Mouse (Mus musculus): ENCODE data around the gene Matn1. TPM values are rescaled to one million over a fixed set of nuclear protein-coding genes. Genes with fewer than 3 reads are reported as not detected.

The Matn1 gene
- polyA plus RNA-seq, 1 experiment from 2014 or later: 0.29 TPM

DNA sequence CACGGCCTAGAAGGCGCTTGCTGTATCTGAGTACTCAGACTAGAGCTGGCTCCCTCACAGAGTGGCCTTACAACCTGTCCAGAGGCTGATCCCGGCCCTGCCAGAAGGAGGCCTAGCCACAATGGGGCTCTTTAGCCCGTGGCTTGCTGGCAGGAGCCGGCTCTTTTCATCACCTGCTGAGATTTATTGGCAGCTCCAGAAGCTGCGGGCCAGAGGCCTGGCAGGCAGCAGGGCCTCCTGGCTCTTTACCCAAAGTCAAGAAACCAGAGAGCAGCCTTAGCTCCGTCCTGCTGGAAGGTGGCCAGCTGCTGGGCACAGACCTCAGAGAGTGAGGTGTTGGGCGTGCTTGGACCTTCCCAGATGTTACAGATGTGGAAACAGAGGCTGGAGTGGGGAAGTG, 37.9 kb upstream of the Matn1 start:
- no peak overlapping the region for H3K4me2 ChIP-seq (ENCODE audit: low read length)
- H3K36me3 ChIP-seq (ENCODE audit: control insufficient read depth, insufficient read depth, low read length): no peaks in the 10 kb centered on the region
- H3K27ac ChIP-seq (ENCODE audit: low read length): no peak overlapping the region
- no peak overlapping the region for H3K4me3 ChIP-seq (ENCODE audit: low read depth, low read length)
- H3K27me3 ChIP-seq (ENCODE audit: control insufficient read depth, insufficient read depth, low read depth, low read length): no peaks in the 10 kb centered on the region
- 34% methylated on average over 8 of the region's 8 CpGs for WGBS
- H3K9me3 ChIP-seq (replicated peaks; ENCODE audit: control insufficient read depth, low read length, poor library complexity, severe bottlenecking): no peaks in the 10 kb centered on the region
- no peak for ATAC-seq
- no peak overlapping the region for H3K9ac ChIP-seq (ENCODE audit: low read depth, low read length)
- no peaks in the 10 kb centered on the region; the same call in 1 of the 2 replicates for H3K4me1 ChIP-seq (ENCODE audit: control insufficient read depth, insufficient read depth, low read length)

GRCm38 (mm10) chr4:130907200-130908069, 36.8 kb upstream of the Matn1 start:
- ATAC-seq: no peak
- Histone ChIP-seq H3K9ac (ENCODE audit: low read depth, low read length) (no peak overlapping the region), H3K4me1 (ENCODE audit: control insufficient read depth, insufficient read depth, low read length) (no peaks in the 10 kb centered on the region; the same call in 1 of the 2 replicates), H3K4me3 (ENCODE audit: low read depth, low read length) (no peak overlapping the region), H3K36me3 (ENCODE audit: control insufficient read depth, insufficient read depth, low read length) (no peaks in the 10 kb centered on the region), H3K27ac (ENCODE audit: low read length) (no peak overlapping the region), H3K27me3 (ENCODE audit: control insufficient read depth, insufficient read depth, low read depth, low read length) (no peaks in the 10 kb centered on the region), H3K9me3 (replicated peaks; ENCODE audit: control insufficient read depth, low read length, poor library complexity, severe bottlenecking) (no peaks in the 10 kb centered on the region), H3K4me2 (ENCODE audit: low read length) (no peak overlapping the region)
- 67% methylated on average over 19 of the region's 19 CpGs for WGBS

DNA sequence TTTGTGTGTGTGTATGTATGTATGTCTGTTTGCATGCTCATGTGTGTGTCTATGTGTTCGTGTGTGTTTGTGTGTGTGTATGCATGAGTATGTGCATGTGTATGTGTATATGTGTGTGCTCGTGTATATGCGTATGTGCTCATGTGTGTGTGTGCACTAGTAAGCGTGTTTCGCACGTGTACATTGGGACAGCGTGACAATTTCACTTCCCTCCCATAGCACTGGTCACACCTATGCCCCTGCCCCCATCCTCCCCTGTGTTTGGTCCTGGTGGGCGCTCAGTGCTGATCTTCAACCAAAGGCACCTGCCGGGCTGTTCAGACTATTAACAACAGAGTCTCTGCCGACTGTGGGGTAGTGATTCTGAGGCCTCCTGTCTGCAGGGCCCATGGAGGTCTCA, 36.1 kb upstream of the Matn1 start:
- Histone ChIP-seq H3K9ac (ENCODE audit: low read depth, low read length) (no peak overlapping the region), H3K4me3 (ENCODE audit: low read depth, low read length) (no peak overlapping the region), H3K36me3 (ENCODE audit: control insufficient read depth, insufficient read depth, low read length) (no peaks in the 10 kb centered on the region), H3K27me3 (ENCODE audit: control insufficient read depth, insufficient read depth, low read depth, low read length) (no peaks in the 10 kb centered on the region), H3K9me3 (replicated peaks; ENCODE audit: control insufficient read depth, low read length, poor library complexity, severe bottlenecking) (no peaks in the 10 kb centered on the region), H3K4me2 (ENCODE audit: low read length) (no peak overlapping the region), H3K27ac (ENCODE audit: low read length) (no peak overlapping the region), H3K4me1 (ENCODE audit: control insufficient read depth, insufficient read depth, low read length) (no peaks in the 10 kb centered on the region; the same call in 1 of the 2 replicates)
- ATAC-seq: no peak
- WGBS: 91% methylated on average over 10 of the region's 10 CpGs

GRCm38 (mm10) chr4:130909167-130909874, 34.9 kb upstream of the Matn1 start:
- H3K4me2 ChIP-seq (ENCODE audit: low read length): no peak overlapping the region
- WGBS: 56% methylated on average over 17 of the region's 17 CpGs
- H3K27ac ChIP-seq (ENCODE audit: low read length): no peak overlapping the region
- no peak for ATAC-seq
- H3K9me3 ChIP-seq (replicated peaks; ENCODE audit: control insufficient read depth, low read length, poor library complexity, severe bottlenecking): no peaks in the 10 kb centered on the region
- no peaks in the 10 kb centered on the region for H3K36me3 ChIP-seq (ENCODE audit: control insufficient read depth, insufficient read depth, low read length)
- no peaks in the 10 kb centered on the region; the same call in 1 of the 2 replicates for H3K4me1 ChIP-seq (ENCODE audit: control insufficient read depth, insufficient read depth, low read length)
- no peak overlapping the region for H3K9ac ChIP-seq (ENCODE audit: low read depth, low read length)
- no peak overlapping the region for H3K4me3 ChIP-seq (ENCODE audit: low read depth, low read length)
- no peaks in the 10 kb centered on the region for H3K27me3 ChIP-seq (ENCODE audit: control insufficient read depth, insufficient read depth, low read depth, low read length)

DNA sequence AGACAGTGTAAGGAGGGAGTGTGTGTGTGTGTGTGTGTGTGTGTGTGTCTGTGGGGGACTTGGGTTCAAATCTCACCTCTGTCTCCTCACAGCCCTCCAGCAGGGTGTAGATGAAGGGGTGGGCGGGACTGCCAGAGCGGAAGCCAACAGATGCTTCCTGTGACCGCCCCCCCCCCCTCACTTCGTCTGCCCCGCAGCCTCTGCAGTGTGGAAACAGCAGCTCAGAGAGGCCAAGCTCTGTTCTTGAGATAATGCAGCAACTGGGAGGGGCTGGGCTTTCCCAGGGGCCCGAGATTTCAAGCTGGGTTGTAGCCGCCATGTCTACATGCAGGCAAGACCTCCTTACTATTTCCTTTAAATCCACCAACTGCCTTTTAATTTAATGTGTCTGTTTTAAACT, 33.5 kb upstream of the Matn1 start:
- Histone ChIP-seq H3K4me2 (ENCODE audit: low read length) (no peak overlapping the region), H3K27ac (ENCODE audit: low read length) (no peak overlapping the region), H3K36me3 (ENCODE audit: control insufficient read depth, insufficient read depth, low read length) (no peaks in the 10 kb centered on the region), H3K4me1 (ENCODE audit: control insufficient read depth, insufficient read depth, low read length) (no peaks in the 10 kb centered on the region; the same call in 1 of the 2 replicates), H3K27me3 (ENCODE audit: control insufficient read depth, insufficient read depth, low read depth, low read length) (no peaks in the 10 kb centered on the region), H3K9me3 (replicated peaks; ENCODE audit: control insufficient read depth, low read length, poor library complexity, severe bottlenecking) (no peaks in the 10 kb centered on the region), H3K4me3 (ENCODE audit: low read depth, low read length) (no peak overlapping the region), H3K9ac (ENCODE audit: low read depth, low read length) (no peak overlapping the region)
- no peak for ATAC-seq
- 56% methylated on average over 7 of the region's 7 CpGs for WGBS

DNA sequence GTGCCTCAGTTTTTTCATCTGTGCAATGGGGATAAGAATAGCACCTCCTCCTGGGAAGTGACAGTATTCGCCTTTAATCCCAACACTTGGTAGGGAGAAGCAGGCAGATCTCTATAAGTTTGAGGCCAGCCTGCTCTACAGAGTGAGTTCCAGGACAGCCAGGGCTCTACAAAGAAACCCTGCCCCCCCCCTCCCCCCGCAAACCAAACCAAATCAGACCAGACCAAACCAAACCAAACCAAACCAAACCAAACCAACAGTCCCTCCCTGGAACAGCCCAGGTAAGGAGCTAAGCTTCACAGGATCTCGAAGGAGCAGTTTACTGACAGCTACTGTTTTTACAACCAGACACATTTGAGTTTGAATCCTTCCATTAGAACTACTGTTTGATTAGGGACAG, 31.6 kb upstream of the Matn1 start:
- ATAC-seq: no peak
- H3K27ac ChIP-seq (ENCODE audit: low read length): no peak overlapping the region
- no peak overlapping the region for H3K4me3 ChIP-seq (ENCODE audit: low read depth, low read length)
- no peaks in the 10 kb centered on the region for H3K9me3 ChIP-seq (replicated peaks; ENCODE audit: control insufficient read depth, low read length, poor library complexity, severe bottlenecking)
- no peaks in the 10 kb centered on the region; the same call in 1 of the 2 replicates for H3K4me1 ChIP-seq (ENCODE audit: control insufficient read depth, insufficient read depth, low read length)
- no peak overlapping the region for H3K9ac ChIP-seq (ENCODE audit: low read depth, low read length)
- H3K36me3 ChIP-seq (ENCODE audit: control insufficient read depth, insufficient read depth, low read length): no peaks in the 10 kb centered on the region
- no peaks in the 10 kb centered on the region for H3K27me3 ChIP-seq (ENCODE audit: control insufficient read depth, insufficient read depth, low read depth, low read length)
- H3K4me2 ChIP-seq (ENCODE audit: low read length): no peak overlapping the region
- 88% methylated on average over 3 of the region's 3 CpGs for WGBS

DNA sequence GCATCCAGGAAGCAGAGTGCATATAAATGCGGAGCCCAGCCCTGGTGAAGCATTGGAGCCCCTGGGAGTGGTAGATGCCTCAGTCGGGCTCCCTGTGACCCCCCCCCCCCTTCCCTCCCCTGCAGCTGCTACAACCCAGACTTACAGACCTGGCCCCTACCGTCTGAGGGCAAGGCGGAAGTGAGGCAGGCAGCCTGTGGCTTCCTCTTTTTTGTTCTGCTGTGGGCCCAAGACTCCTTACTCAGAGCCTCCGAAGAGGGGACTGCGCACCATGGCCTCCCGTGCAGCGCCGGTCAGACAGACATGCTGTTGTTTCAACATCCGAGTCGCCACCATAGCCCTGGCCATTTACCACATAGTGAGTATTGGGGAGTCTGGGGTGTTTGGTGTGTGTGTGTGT, 31.1 kb upstream of the Matn1 start, which contains the start of gene Laptm5:
Gene Laptm5 (plus strand): TSS at position 49 of the 400 bp plus-strand sequence.
- no peak within 1 kb of the TSS for H3K4me2 ChIP-seq (ENCODE audit: low read length)
- H3K4me3 ChIP-seq (ENCODE audit: low read depth, low read length): no peak within 1 kb of the TSS
- no peaks in the 10 kb centered on the region for H3K27me3 ChIP-seq (ENCODE audit: control insufficient read depth, insufficient read depth, low read depth, low read length)
- H3K36me3 ChIP-seq (ENCODE audit: control insufficient read depth, insufficient read depth, low read length): no peaks in the 10 kb centered on the region
- ATAC-seq: no peak
- no peak within 1 kb of the TSS for H3K9ac ChIP-seq (ENCODE audit: low read depth, low read length)
- 68% methylated on average over 11 of the region's 11 CpGs for WGBS
- no peaks in the 10 kb centered on the region; the same call in 1 of the 2 replicates for H3K4me1 ChIP-seq (ENCODE audit: control insufficient read depth, insufficient read depth, low read length)
- no peaks in the 10 kb centered on the region for H3K9me3 ChIP-seq (replicated peaks; ENCODE audit: control insufficient read depth, low read length, poor library complexity, severe bottlenecking)
- H3K27ac ChIP-seq (ENCODE audit: low read length): no peak within 1 kb of the TSS

GRCm38 (mm10) chr4:130913511-130913910, 30.7 kb upstream of the Matn1 start:
- Histone ChIP-seq H3K9ac (ENCODE audit: low read depth, low read length) (no peak overlapping the region), H3K9me3 (replicated peaks; ENCODE audit: control insufficient read depth, low read length, poor library complexity, severe bottlenecking) (no peaks in the 10 kb centered on the region), H3K27ac (ENCODE audit: low read length) (no peak overlapping the region), H3K4me1 (ENCODE audit: control insufficient read depth, insufficient read depth, low read length) (no peaks in the 10 kb centered on the region; the same call in 1 of the 2 replicates), H3K27me3 (ENCODE audit: control insufficient read depth, insufficient read depth, low read depth, low read length) (no peaks in the 10 kb centered on the region), H3K4me2 (ENCODE audit: low read length) (no peak overlapping the region), H3K4me3 (ENCODE audit: low read depth, low read length) (no peak overlapping the region), H3K36me3 (ENCODE audit: control insufficient read depth, insufficient read depth, low read length) (no peaks in the 10 kb centered on the region)
- ATAC-seq: no peak
- 80% methylated on average over 3 of the region's 3 CpGs for WGBS

DNA sequence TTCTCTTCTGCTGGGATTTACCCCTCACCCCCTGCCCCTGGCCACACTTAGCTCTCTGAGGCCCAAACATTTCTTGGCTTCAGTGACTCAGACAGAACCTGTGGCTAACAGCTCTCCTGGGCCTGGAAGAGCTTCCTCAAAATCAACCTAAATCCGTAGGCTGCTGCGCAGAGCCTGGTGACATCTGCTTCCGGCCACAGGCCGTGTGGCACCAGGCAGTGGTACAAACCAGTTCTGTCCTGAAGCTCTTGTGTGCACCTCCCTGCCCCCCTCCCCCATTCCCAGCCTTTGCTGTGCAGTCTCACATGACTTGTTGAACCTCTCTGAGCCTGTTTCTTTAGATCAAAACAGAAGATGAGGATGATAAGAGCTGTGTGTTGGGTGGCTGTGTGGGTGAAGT, 30.2 kb upstream of the Matn1 start:
- H3K36me3 ChIP-seq (ENCODE audit: control insufficient read depth, insufficient read depth, low read length): no peaks in the 10 kb centered on the region
- H3K27ac ChIP-seq (ENCODE audit: low read length): no peak overlapping the region
- no peaks in the 10 kb centered on the region for H3K9me3 ChIP-seq (replicated peaks; ENCODE audit: control insufficient read depth, low read length, poor library complexity, severe bottlenecking)
- H3K27me3 ChIP-seq (ENCODE audit: control insufficient read depth, insufficient read depth, low read depth, low read length): no peaks in the 10 kb centered on the region
- ATAC-seq: no peak
- H3K4me2 ChIP-seq (ENCODE audit: low read length): no peak overlapping the region
- no peaks in the 10 kb centered on the region; the same call in 1 of the 2 replicates for H3K4me1 ChIP-seq (ENCODE audit: control insufficient read depth, insufficient read depth, low read length)
- H3K9ac ChIP-seq (ENCODE audit: low read depth, low read length): no peak overlapping the region
- H3K4me3 ChIP-seq (ENCODE audit: low read depth, low read length): no peak overlapping the region
- 94% methylated on average over 4 of the region's 4 CpGs for WGBS

Measured in midbrain, embryonic 16.5 days (tissue).